36 mouse cellular contexts compared by ENCODE assay signal in the genomic region with DNA sequence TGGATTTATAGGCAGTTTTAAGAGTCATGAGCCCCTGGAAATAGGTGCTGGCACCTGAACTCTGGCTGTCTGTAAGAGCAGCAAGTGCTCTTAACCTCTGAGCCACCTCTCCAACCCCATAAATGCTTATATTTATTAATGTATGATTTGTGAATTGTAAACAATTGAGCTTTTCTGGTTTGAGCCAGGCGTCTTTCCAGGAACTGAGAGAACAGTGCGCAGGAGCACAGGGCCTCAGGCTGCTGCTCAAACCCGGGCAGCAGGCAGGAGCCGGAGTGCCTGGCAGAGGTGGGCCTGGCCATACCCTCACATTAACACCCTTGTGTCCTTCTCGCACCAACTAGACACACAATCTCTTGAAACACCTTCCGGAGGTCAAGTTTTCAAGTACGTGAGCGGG. TPM values are rescaled to one million over a fixed set of nuclear protein-coding genes. Genes with fewer than 3 reads are reported as not detected.
DNase-seq lines count a peak whose midpoint lies in the region; ATAC-seq and TF ChIP-seq lines count a peak whose summit lies in the region.
"Had no signal": no experiment of that assay in that cellular context is flagged by ENCODE, and none has a peak within 500 bp of the region (broad histone marks: within the 10 kb centered on the region; RNA-seq: fewer than 3 reads in every experiment).

No protein-coding gene starts in this region.

- ATAC-seq in forebrain, embryonic 14.5 days = no peak
- ATAC-seq: forebrain, embryonic 16.5 days; hindbrain, postnatal 0 days; inflammation-experienced regulatory T-cells, adult 6 months; Patski had no signal

- TF ChIP-seq POLR2A in lung, adult 2 months (IDR thresholded peaks at IDR 0.05; ENCODE audit: borderline replicate concordance, extremely low read depth, low read depth, low read length) = no peak
- no peak for TF ChIP-seq POLR2A in CH12.LX (IDR thresholded peaks at IDR 0.05; ENCODE audit: low read depth, low read length)

- H3K9me3 ChIP-seq in CH12.LX (replicated peaks; ENCODE audit: low read length) = peaks cover 3% of the 10 kb centered on the region
- no peaks in the 10 kb centered on the region for H3K9me3 ChIP-seq in forebrain, embryonic 14.5 days (replicated peaks; ENCODE audit: control insufficient read depth, low read length)
- H3K9me3 ChIP-seq: embryonic facial prominence, embryonic 10.5 days; embryonic facial prominence, embryonic 13.5 days; forebrain, embryonic 12.5 days; G1E; heart, embryonic 15.5 days; hindbrain, embryonic 10.5 days; hindbrain, embryonic 13.5 days had no signal

- H3K27ac ChIP-seq in CH12.LX (ENCODE audit: insufficient read depth, low read depth) = peak overlapping the region; percentile 49; the same call in 1 of the 2 replicates
- H3K27ac ChIP-seq in forebrain, embryonic 14.5 days (ENCODE audit: low read depth, low read length) = no peak overlapping the region
- H3K27ac ChIP-seq: embryonic facial prominence, embryonic 10.5 days; embryonic facial prominence, embryonic 13.5 days; forebrain, embryonic 12.5 days; heart, embryonic 15.5 days; hindbrain, embryonic 10.5 days; hindbrain, embryonic 13.5 days; hindbrain, postnatal 0 days had no signal

- DNase-seq in lung, adult 2 months = peak; percentile 2
- DNase-seq in lung, adult 18-20 months = no peak
- DNase-seq in A20 (ENCODE audit: low read depth, low spot score) = peak; percentile 79
- no peak for DNase-seq in CH12.LX (ENCODE audit: extremely low read depth)
- peak; percentile 47 for DNase-seq in splenic B cell, adult 2 months (ENCODE audit: low read depth, low spot score)
- DNase-seq in testis, postnatal 14 days (ENCODE audit: low spot score) = no peak
- no peak for DNase-seq in forebrain, embryonic 14.5 days (ENCODE audit: low spot score)
- DNase-seq: adrenal gland, postnatal 10 days; adrenal gland, postnatal 36 days; cerebellum, adult 11 months; cerebellum, adult 2 months; cerebellum, adult 9-11 months; cerebellum, postnatal 36 days; embryo, embryonic 11 days; gastrocnemius, postnatal 10 days; gastrocnemius, postnatal 36 days; heart, postnatal 10 days; heart, postnatal 36 days had no signal

- no peak for TF ChIP-seq CTCF in lung, adult 2 months (IDR thresholded peaks at IDR 0.05; ENCODE audit: insufficient read depth, low read length)
- TF ChIP-seq CTCF in CH12.LX (conservative IDR thresholded peaks at IDR 0.05 in 1 of 2, IDR thresholded peaks at IDR 0.05 in 1 of 2; ENCODE audit: low read depth in 2 of 2, low read length in 2 of 2) = no peak

- H3K36me3 ChIP-seq in CH12.LX (replicated peaks in 1 of 2; ENCODE audit: control insufficient read depth in 1 of 2, insufficient read depth in 1 of 2, low read length in 1 of 2) = peaks cover 0 to 5% of the 10 kb centered on the region in 2 experiments
- no peaks in the 10 kb centered on the region for H3K36me3 ChIP-seq in splenic B cell, adult 2 months (ENCODE audit: control insufficient read depth, insufficient read depth, low read length, poor library complexity, severe bottlenecking)
- H3K36me3 ChIP-seq in forebrain, embryonic 14.5 days (ENCODE audit: control insufficient read depth, insufficient read depth, low read length) = no peaks in the 10 kb centered on the region
- H3K36me3 ChIP-seq: embryonic facial prominence, embryonic 10.5 days; embryonic facial prominence, embryonic 13.5 days; forebrain, embryonic 12.5 days; G1E; heart, embryonic 15.5 days; hindbrain, embryonic 10.5 days; hindbrain, embryonic 13.5 days had no signal

- WGBS in lung, adult 2 months = 73% methylated on average over 8 of the region's 8 CpGs
- WGBS in forebrain, embryonic 14.5 days = 87% methylated on average over 8 of the region's 8 CpGs

- no peaks in the 10 kb centered on the region for H3K27me3 ChIP-seq in CH12.LX (replicated peaks)
- H3K27me3 ChIP-seq in splenic B cell, adult 2 months (ENCODE audit: control insufficient read depth, insufficient read depth, low read length, poor library complexity, severe bottlenecking) = no peaks in the 10 kb centered on the region
- no peaks in the 10 kb centered on the region for H3K27me3 ChIP-seq in forebrain, embryonic 14.5 days (replicated peaks; ENCODE audit: control insufficient read depth, insufficient read depth, low read length)
- H3K27me3 ChIP-seq: embryonic facial prominence, embryonic 13.5 days; heart, embryonic 15.5 days; hindbrain, embryonic 13.5 days had no signal

- H3K9ac ChIP-seq in CH12.LX (ENCODE audit: insufficient read depth, low read depth) = no peak overlapping the region
- H3K9ac ChIP-seq in forebrain, embryonic 14.5 days (ENCODE audit: low read length) = no peak overlapping the region
- H3K9ac ChIP-seq: embryonic facial prominence, embryonic 13.5 days; forebrain, embryonic 12.5 days; heart, embryonic 15.5 days; hindbrain, embryonic 13.5 days had no signal

- peak overlapping the region; percentile 22; the same call in 1 of the 2 replicates for H3K4me2 ChIP-seq in CH12.LX (ENCODE audit: insufficient read depth, low read depth, poor library complexity, severe bottlenecking)
- H3K4me2 ChIP-seq in forebrain, embryonic 14.5 days (ENCODE audit: low read length) = no peak overlapping the region
- H3K4me2 ChIP-seq: embryonic facial prominence, embryonic 13.5 days; forebrain, embryonic 12.5 days; heart, embryonic 11.5 days; heart, embryonic 15.5 days; hindbrain, embryonic 13.5 days had no signal

- TF ChIP-seq RAD21 in CH12.LX (IDR thresholded peaks at IDR 0.05; ENCODE audit: low read depth, low read length) = no peak

- dilution Hi-C loops in CH12.LX (cut with MboI; ENCODE audit: extremely low pct_ligation_motif_present, extremely low pct_unique_long_range_greater_than_20kb, low sequenced_read_pairs) = no loop called here

- peaks cover 8% of the 10 kb centered on the region; the same call in 1 of the 2 replicates for H3K79me2 ChIP-seq in CH12.LX (replicated peaks; ENCODE audit: control insufficient read depth, extremely low read depth, insufficient read depth, poor library complexity, severe bottlenecking)

- no peak overlapping the region for H3K4me3 ChIP-seq in lung, adult 2 months (replicated peaks; ENCODE audit: extremely low read depth, low read depth, low read length)
- no peak overlapping the region for H3K4me3 ChIP-seq in CH12.LX (replicated peaks in 1 of 3; ENCODE audit: low read depth in 2 of 3, low read length in 2 of 3, poor library complexity in 1 of 3)
- H3K4me3 ChIP-seq in forebrain, embryonic 14.5 days (ENCODE audit: low read depth, low read length) = no peak overlapping the region
- H3K4me3 ChIP-seq: embryonic facial prominence, embryonic 10.5 days; embryonic facial prominence, embryonic 13.5 days; erythroblast, embryonic 14.5 days; forebrain, embryonic 12.5 days; heart, embryonic 15.5 days; hindbrain, embryonic 10.5 days; hindbrain, embryonic 13.5 days had no signal

- in situ Hi-C loops in CH12.LX (cut with MboI; ENCODE audit: low pct_ligation_motif_present, low pct_unique_long_range_greater_than_20kb, low sequenced_read_pairs) = no loop called here

- H3K4me1 ChIP-seq in lung, adult 2 months (ENCODE audit: control insufficient read depth, insufficient read depth, low read length) = peaks cover 7% of the 10 kb centered on the region; the same call in 1 of the 2 replicates
- peaks cover 15 to 44% of the 10 kb centered on the region in 2 experiments for H3K4me1 ChIP-seq in CH12.LX (ENCODE audit: control insufficient read depth in 1 of 2, insufficient read depth in 2 of 2)
- H3K4me1 ChIP-seq in forebrain, embryonic 14.5 days (ENCODE audit: control insufficient read depth, insufficient read depth, low read length) = no peaks in the 10 kb centered on the region
- H3K4me1 ChIP-seq: embryonic facial prominence, embryonic 13.5 days had no signal

- no peak for TF ChIP-seq EP300 in CH12.LX (IDR thresholded peaks at IDR 0.05; ENCODE audit: low read length)

TF ChIP-seq in CH12.LX, 34 proteins besides CTCF, POLR2A, EP300 and RAD21:
- TF ChIP-seq KAT2A (IDR thresholded peaks at IDR 0.05; ENCODE audit: insufficient replicate concordance, low read length) (no peak), BHLHE40 (IDR thresholded peaks at IDR 0.05; ENCODE audit: low read depth, low read length) (no peak), ZC3H11A (IDR thresholded peaks at IDR 0.05; ENCODE audit: low read depth, low read length) (no peak)
TF ChIP-seq in CH12.LX: peak in this region for 0.

RNA-seq across cellular contexts. Expression of gene H2-Eb1, which starts 5.6 kb away (rescaled TPM):
- polyA plus RNA-seq in lung, adult 2 months (2012; rRNA removed) = 256 and 285 TPM in 2 replicates
- 574 and 629 TPM in 2 replicates for total RNA-seq in CH12.LX (2012; rRNA removed)
- 511 and 534 TPM in 2 replicates for total RNA-seq in CH12.LX (2014; rRNA removed)
- 898 and 899 TPM in 2 replicates for polyA plus RNA-seq in CH12.LX (2012; ENCODE audit: insufficient read length, low read depth)
- polyA plus RNA-seq in forebrain, embryonic 14.5 days (2014; fragmentation: Nextera tagmentation; extraction: Ambion mirVana) = 0.85 and 1.4 TPM in 2 replicates
- total RNA-seq: G1E had no signal
- polyA plus RNA-seq: erythroblast, embryonic 14.5 days; G1E had no signal

RNA-seq across cellular contexts. Expression of gene H2-Aa, which starts 12.4 kb away (rescaled TPM):
- 544 and 571 TPM in 2 replicates for polyA plus RNA-seq in lung, adult 2 months (2012; rRNA removed)
- total RNA-seq in CH12.LX (2012; rRNA removed) (385 and 450 TPM in 2 replicates), CH12.LX (2014; rRNA removed) (481 and 488 TPM in 2 replicates)
- polyA plus RNA-seq in CH12.LX (2012; ENCODE audit: insufficient read length, low read depth) = 930 and 958 TPM in 2 replicates
- 0.25 and 0.27 TPM in 2 replicates for polyA plus RNA-seq in forebrain, embryonic 14.5 days (2014; fragmentation: Nextera tagmentation; extraction: Ambion mirVana)
- total RNA-seq: G1E had no signal
- polyA plus RNA-seq: embryonic facial prominence, embryonic 10.5 days; erythroblast, embryonic 14.5 days; forebrain, embryonic 12.5 days; forebrain, embryonic 16.5 days; G1E; heart, embryonic 11.5 days; hindbrain, embryonic 10.5 days; Patski had no signal

RNA-seq across cellular contexts. Expression of gene H2-Eb2, which starts 25.4 kb away (rescaled TPM):
- 0.63 and 1.2 TPM in 2 replicates for polyA plus RNA-seq in lung, adult 2 months (2012; rRNA removed)
- total RNA-seq in CH12.LX (2012; rRNA removed) (5.8 and 6.8 TPM in 2 replicates), CH12.LX (2014; rRNA removed) (10.9 and 12.2 TPM in 2 replicates)
- polyA plus RNA-seq in CH12.LX (2012; ENCODE audit: insufficient read length, low read depth) = 10.2 and 11.4 TPM in 2 replicates
- polyA plus RNA-seq in forebrain, embryonic 14.5 days (2014; fragmentation: Nextera tagmentation; extraction: Ambion mirVana) = not detected in 2 replicates
- total RNA-seq: adrenal gland, adult 18-20 months; adrenal gland, postnatal 36 days; gastrocnemius, adult 18-20 months; gastrocnemius, postnatal 10 days; gastrocnemius, postnatal 36 days; granulocyte monocyte progenitor cell, adult 5-6 weeks; heart, adult 8-10 months; heart, postnatal 10 days; heart, postnatal 36 days had no signal
- polyA plus RNA-seq: cortical plate, adult 2 months; embryonic facial prominence, embryonic 10.5 days; embryonic facial prominence, embryonic 13.5 days; erythroblast, embryonic 14.5 days; forebrain, embryonic 12.5 days; forebrain, embryonic 16.5 days; G1E; heart, embryonic 11.5 days; heart, embryonic 15.5 days; hindbrain, embryonic 10.5 days; Patski had no signal

RNA-seq across cellular contexts. Expression of gene H2-Ab1, which starts 42.6 kb away (rescaled TPM):
- polyA plus RNA-seq in lung, adult 2 months (2012; rRNA removed) = 1,370 and 1,736 TPM in 2 replicates
- total RNA-seq in CH12.LX (2012; rRNA removed) (114 and 158 TPM in 2 replicates), CH12.LX (2014; rRNA removed) (105 and 119 TPM in 2 replicates)
- polyA plus RNA-seq in CH12.LX (2012; ENCODE audit: insufficient read length, low read depth) = 634 and 699 TPM in 2 replicates
- polyA plus RNA-seq in forebrain, embryonic 14.5 days (2014; fragmentation: Nextera tagmentation; extraction: Ambion mirVana) = 1.4 and 2.1 TPM in 2 replicates

RNA-seq across cellular contexts. Expression of gene Btnl2, which starts 54.6 kb away (rescaled TPM):
- 0.37 and 0.78 TPM in 2 replicates for polyA plus RNA-seq in lung, adult 2 months (2012; rRNA removed)
- total RNA-seq in CH12.LX (2012; rRNA removed) (1.1 and 1.2 TPM in 2 replicates), CH12.LX (2014; rRNA removed) (1.9 and 2.0 TPM in 2 replicates)
- polyA plus RNA-seq in CH12.LX (2012; ENCODE audit: insufficient read length, low read depth) = 4.8 and 5.6 TPM in 2 replicates
- not detected in 2 replicates for polyA plus RNA-seq in forebrain, embryonic 14.5 days (2014; fragmentation: Nextera tagmentation; extraction: Ambion mirVana)
- total RNA-seq: granulocyte monocyte progenitor cell, adult 5-6 weeks; hindbrain, postnatal 0 days had no signal
- polyA plus RNA-seq: cerebellum, adult 2 months; cortical plate, adult 2 months; embryonic facial prominence, embryonic 10.5 days; erythroblast, embryonic 14.5 days; forebrain, embryonic 12.5 days; forebrain, embryonic 16.5 days; G1E; heart, embryonic 11.5 days; heart, embryonic 15.5 days; hindbrain, embryonic 10.5 days; hindbrain, embryonic 13.5 days; inflammation-experienced regulatory T-cells, adult 6 months; Patski had no signal

Comparison
In these comparisons a context has a peak if more than half of its experiments do, and no peak if none do; other contexts are left out.
1. DNase-seq: peak in lung, adult 2 months (single experiment), A20 (single experiment) and splenic B cell, adult 2 months (single experiment); none in lung, adult 18-20 months (0 of 2), CH12.LX (single experiment), testis, postnatal 14 days (single experiment) and forebrain, embryonic 14.5 days (single experiment).
2. RNA of gene H2-Eb1, which starts 5.6 kb away (polyA plus RNA-seq): 898 to 899 TPM in CH12.LX and 256 to 285 TPM in lung, adult 2 months; 0.85 to 1.4 TPM in forebrain, embryonic 14.5 days; every median in the first group is over 100 times any median in the second.
3. RNA of gene H2-Aa, which starts 12.4 kb away (polyA plus RNA-seq): 930 to 958 TPM in CH12.LX and 544 to 571 TPM in lung, adult 2 months; 0.25 to 0.27 TPM in forebrain, embryonic 14.5 days; every median in the first group is over 100 times any median in the second.